Mouse (Mus musculus) erythroblast, adult 5-6 weeks (primary cell): ENCODE results near the gene Prcd. TPM values are rescaled to one million over a fixed set of nuclear protein-coding genes. Genes with fewer than 3 reads are reported as not detected.

Experiments
- ATAC-seq: replicated peaks from 2 replicates; pipeline ENCODE4 v1.8.0; 2016; ENCODE audit warnings: moderate number of reproducible peaks, mild to moderate bottlenecking, moderate TSS enrichment, inconsistent platforms; ENCODE audit not compliant: poor library complexity, low FRiP score, severe bottlenecking
- total RNA-seq, 2 experiments: library from RNA; stranded (forward) in 1 of 2; stranded (reverse) in 1 of 2; fragments of 150-400 nt in 1 of 2; fragments of 200-764, 138-1000 nt in 1 of 2; gene quantifications; 2 replicates each; pipeline versions ENCODE4 v1.2.3 to v1.2.4; 2015 to 2017; ENCODE audit warnings: low replicate concordance in 2 of 2

Prcd gene
- total RNA-seq, 2 experiments from 2014 or later: not detected

DNA sequence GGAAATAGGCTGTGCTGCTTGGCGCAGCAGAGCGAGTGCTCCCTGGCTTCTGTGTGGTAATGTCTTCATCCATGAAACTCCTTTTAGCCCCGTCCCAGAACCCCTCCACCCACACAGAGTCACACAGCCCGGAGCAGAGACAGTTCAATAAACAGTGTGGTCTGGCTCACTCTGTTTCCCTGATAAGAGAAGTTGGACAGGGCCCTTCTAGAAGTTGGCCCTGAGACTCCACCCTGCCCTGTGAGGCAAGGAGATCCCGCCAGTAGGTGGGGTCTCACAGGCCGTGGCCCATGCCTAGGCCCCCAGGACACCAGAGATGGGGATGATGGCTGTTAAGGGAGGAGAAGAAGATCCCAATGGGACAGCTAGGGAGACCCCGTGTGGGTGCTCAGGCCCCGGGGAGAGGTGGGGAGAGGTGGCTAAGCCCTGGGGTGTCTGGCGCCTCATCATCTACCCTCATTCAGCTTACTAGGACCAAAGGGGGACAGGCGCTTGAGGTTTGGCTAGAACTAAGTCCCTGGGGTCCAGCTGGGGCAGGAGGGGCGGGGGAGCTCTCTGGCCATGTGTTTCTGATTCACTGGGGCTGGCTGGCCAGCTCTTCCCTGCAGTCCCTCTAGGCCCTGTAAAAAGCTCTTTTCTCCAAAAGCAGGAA lies 5.9 kb upstream of the Prcd start:
- no peak for ATAC-seq

DNA sequence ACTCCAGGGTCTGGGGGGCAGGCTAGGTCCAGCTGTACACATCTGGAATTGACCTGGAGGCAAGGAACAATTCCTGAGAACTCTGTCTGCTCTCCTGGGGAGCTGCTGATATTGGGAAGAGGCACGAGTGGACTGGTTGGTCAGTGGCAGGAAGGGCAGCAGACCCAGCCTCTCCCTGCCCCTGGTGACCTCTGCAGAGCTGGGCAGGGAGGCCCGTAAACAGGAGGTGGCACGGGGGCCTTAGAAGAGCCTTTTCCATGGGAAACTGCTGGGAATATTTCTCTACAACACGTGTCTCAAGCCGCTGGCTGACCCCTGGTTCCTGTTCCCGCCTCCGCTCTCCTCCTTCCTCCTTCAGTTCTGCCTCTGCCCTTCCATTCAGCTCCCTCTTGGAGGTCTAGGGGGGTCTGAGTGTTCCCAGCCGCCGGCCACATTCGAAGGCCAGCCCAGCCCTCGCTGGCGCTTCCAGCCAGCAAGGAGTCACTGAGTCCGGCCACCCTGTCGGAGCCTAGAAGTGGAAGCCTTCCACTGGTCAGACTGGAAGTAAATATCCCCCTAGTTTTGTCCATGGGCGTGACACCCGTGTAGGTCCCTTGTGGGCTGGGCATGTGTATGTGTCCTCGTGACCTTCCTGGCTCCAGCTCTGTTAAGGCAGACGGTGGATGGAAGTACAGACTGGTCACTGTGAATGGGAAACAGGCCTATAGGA lies 5.0 kb upstream of the Prcd start:
- ATAC-seq: no peak

DNA sequence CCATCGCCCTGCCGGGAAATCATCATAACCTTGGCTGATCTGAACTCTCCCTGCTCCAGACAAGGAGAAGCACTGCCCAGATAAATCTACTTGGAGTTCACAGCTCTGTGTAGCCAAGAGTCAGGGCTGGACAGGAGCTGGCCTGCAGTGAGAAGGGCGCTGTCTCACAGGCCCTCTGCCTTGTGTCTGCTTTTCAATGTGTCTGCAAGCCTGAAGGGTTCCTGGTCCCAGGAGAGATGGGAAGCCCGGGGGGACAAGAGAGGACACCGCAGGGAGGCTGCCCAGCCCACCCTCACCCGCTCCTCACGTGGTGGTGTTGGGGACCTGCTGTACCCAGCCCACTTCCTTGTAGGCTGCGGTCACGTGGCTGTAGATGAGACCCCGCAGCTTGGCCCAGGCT lies 4.4 kb upstream of the Prcd start:
- ATAC-seq: no peak

DNA sequence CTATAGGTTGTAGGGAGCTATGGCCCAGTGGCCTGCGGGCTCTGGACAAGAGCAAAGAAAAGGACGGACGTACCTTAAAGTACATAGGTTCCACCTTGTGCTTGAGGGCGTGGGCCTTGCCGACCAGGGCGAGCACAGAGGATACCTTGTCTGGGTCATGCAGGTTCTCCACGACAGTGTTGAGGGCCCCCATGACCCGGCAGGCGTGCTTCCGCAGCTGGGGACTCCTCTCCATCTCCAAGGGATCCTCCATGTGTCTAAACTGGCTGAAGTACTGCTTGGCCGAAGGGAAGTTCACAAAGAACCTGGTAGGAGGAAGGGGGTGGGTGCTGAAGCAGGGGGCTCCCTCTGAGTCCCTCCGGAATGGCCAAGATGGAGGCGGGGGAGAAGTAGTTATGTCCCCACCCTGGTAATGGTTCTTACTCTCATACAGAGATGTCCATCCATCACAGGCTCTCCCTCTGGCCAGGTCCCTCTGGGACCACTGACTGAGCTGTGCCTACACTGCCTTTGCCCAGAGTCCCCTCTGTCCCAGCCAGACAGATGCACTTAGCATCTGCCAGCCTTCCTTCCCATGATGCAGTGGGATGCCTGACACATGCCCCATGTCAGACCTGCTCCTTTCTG lies 3.5 kb upstream of the Prcd start:
- ATAC-seq: no peak

DNA sequence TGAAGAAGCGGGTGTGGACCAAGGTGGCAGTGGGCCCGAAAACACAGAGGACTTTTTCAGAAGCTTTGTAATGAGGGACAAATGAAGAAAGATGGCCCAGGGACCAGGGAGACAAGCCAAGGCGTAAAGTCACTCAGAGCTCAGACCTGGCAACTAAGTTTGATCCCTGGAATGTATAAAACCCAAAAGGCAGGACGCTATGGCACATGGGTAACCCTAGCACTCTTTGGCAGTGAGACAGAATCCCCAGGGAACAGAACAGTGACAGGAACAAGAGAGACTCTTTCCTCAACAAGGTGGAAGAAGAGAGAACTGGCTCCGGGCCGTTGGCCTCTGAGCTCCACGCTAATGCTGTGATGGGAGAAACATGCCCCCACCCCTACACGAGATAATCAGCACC lies 2.5 kb upstream of the Prcd start:
- ATAC-seq: no peak

DNA sequence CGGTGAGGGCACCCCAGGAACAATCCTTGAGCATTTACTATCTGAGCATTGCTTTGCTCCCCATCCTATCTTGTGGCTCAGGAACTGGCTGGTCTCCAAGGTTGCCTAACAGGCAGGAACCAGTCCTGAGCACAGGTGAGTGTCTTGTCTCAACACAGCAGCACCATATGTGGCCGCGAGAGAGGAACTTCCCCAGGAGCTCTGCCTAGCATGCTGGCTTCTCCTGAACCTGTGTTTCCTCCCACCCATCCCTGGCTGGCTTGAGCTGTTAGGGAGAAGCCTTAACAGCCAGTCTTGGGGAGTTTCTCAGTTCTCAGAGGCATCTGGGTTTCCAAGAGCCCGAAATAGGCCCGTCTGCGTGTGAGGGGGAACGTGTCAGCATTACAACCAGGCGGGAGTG lies 2.0 kb upstream of the Prcd start:
- ATAC-seq: no peak

DNA sequence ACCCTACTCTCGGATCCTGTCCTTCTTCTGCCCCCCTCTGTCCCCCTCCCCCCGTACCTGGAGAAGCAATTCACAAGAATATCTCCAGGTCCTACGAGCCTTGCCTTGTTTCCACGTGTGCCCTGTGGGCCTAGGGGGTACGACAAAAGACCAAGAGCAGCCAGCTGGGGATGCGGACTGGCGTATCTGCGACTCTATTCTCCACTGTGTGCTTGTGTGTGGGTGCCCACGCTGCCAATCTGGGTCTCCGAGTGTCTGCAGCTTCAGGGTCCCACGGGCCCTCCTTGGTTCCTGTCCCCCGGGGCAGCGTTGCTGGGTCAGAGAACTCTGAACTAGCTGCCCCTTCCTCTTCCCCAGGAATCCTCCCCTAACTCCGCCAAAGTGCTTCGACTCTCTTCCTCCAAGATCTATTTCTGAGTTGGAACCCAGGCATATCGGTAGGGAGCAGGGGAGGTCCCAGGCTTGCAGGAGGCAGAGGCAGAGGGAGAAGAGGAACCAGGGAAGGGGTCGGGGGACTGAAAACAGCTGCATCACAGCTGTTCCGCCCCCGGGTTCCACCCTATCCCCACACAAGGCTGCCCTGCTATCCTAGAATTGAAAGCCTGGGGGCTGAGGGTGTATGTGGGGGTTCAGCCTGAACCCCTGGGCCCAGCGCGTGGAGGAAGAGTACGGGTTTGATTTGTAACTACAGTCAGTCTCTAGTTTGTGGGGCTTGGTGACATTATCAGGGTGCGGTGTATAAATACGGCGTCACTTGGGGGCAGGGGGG lies 820 bp upstream of the Prcd start:
- ATAC-seq: no peak

DNA sequence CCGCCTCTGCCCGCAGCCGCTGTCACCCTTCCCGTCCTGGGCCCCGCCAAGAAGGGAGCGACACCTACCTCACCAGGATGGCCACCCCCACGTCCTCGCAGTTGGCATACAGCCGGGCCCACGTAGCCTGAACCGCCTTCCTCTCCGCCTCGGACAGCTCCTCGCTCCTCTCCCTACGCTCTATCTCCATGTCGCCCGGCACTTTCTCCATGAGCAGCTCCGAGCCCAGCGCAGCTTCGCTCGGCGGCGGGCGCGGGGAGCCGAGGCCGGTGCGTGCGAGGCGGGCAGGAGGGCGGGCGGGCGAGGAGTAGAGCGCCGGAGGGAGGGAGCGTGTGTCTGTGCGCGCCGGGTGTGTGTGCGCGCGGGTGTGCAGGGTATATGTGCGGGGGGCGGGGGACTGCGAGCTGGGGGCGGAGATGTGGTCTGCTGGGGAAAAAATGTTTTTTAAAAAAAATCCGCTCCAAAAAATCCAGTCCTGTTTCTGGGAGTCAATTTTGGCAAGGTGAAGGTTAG lies 431 bp downstream of the Prcd start:
- ATAC-seq: no peak

DNA sequence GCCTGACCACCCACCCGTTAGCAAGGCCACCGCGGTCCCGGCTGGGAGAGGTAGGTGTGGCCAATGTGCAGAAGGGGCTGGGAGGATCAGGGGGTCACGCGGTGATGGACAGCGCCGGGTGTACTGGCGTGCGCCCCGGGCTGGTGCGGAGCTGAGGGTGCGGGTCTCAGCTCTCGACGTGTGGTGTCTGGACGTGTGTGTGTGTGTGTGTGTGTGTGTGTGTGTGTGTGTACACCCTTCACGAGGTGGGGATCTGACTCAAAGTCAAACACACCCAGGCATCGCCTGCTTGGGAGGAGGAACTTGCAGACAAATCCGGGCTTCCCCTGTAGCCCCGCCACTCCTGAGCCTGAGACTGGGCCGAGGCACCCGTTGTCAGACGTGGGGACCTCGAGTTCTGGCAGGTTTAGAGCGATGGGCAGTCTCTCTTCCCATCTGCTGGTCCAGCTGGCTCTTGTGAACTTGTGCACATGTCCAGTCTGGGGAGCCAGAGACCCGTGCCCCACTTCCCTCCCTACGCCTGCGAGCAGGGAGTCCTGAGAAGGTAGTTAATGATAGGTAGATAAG lies 1.0 kb downstream of the Prcd start, which contains the start of gene Cygb:
Gene Cygb, minus strand, starts transcription at position 59 of the 567 bp plus-strand sequence.
- ATAC-seq: no peak

DNA sequence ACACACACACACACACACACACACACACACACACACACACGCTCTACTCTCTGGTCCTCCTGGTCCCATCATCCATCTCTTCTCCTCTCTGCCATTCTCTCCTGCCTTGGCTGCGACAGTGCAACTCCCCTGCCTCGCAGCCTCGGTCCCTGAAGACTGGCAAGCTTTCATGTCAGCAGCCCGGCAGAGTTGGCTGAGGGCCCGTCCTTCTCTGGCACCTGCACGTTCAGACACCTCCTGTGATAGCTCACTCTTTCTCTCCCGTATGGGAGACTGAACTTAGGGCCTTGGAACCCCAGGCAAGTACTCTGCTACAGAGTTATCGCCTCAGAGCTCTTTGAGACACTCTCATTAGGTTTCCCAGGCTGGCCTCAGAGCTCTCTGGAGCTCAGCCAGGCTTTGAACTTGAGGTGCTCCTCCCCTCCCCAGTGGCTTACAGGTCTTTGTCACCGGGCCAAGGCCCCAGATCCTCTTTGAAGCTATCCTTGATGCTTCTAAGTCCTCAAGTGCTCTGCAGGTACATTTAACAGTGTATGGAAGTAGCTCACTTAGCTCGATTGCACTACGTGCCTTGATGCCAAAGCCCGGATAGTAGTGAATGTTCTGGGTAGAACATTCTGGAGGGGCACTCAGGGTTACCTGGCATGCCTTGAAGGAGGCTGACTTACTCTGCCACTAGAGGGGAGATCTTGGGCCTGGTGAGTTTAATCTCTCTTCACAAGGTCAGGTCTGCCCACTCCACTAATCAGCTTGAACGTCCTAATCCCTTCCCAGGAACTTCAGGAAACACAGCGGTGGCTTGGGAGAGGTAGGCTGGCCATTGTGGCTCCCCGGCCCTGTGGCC lies 3.2 kb downstream of the Prcd start:
- ATAC-seq: no peak

DNA sequence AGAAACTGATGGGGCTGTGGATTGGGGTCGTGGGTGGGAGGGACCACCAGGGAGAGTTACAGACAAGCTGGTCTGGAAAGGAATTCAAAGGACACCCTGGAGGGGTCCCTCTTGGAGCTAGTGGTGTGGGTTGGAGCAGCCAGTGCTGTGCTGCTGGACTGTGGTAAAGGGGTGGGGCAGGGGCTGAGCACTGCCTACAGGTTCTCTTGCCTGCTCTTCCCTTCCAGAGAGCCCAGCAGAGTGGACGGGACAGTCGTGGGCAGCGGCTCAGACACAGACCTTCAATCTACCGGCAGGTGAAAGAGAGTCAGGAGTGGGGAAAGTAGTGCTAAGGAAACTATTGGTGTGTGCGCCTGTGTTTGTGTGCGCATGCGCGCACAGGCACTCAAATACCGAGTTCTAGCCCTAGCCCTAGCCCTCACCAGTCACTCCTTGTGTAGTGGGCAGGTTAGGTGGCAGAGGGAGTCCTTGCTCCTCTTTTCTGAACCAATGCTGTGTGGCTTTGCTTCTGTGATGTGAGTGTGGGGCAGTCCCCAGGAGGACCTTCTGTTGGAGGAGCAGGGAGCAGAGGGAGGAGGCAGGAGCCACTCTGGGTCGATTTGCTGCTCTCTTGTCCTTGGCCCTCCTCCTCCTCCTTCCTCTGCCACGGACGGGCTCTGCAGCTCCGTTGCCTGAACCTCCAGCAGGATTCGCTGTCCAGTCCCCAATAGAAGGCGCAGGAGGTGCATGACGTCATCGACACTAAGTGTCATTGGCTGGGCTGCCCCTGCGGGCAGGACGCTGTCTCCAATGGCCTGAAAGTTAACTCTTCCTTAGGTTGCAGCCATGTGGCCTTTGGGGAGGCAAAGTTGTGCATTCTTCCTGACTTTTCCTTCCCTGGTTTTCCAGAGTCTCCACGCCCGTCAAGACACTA lies 4.2 kb downstream of the Prcd start:
- ATAC-seq: peak; percentile 74

DNA sequence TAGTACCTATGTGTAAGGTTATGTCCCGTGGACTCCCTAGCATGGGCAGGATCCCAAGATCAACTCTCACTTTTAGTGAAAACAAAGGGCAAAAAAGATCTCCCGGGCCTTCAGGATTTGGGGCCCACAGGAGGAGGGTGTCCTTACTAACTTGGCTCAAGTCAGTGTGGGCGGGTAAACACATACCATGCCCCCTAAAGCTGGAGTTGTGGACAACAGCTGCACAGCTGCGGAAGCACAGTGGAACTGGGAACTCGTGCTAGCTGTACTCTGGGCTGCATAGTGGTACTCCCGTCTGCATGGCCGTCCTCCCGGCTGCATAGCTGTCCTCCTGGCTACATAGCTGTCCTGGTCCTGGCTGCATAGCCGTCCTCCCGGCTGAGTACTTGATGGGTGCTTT lies 4.9 kb downstream of the Prcd start:
- no peak for ATAC-seq

DNA sequence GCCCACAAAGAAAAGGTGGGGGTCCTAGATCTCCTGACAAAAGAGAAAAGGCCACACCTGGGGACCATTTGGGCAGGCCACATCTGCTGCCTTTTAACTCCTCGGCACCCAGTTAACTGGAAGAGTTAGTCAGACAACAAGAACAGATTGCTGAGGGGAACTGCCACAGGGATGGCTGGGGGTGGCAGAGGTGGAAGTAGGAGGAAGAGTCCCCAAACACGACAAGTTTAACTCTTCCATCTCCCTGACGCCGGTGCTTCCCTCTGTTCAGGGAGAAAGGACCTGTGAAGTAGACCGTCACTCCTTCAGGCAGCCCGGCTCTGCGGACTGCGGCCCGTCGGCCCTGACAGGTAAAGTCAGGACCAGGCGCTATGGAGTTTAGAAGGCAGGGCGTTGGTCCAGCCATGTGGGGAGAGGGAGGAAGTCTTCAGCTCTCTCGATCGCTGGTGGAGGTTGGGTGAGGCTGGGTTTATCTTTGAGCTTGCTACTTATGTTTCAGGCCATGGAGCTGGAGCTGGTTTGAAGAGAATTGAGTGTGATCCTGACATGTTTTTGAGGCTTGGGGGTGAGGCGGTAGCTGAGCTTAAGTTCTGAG lies 5.8 kb downstream of the Prcd start:
- no peak for ATAC-seq

DNA sequence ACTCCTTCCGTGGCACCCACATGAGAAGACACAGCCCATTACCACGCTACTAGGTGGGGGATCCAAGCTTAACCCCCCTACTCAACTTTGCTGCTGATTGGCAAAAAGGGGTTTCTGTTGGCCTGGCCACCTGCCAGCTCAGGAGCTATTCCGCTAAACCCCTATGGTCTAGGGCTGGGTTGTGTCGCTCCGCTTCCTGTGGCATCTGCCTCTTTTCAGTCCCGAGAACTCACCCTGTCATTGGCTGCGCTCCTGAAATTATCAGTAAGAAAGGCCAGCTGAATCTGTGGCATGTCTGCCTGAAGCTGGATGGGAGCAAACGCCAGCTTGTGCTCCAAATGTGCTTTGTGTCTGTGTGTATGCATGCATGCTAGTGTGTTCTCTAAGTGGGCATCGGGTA lies 6.8 kb downstream of the Prcd start:
- no peak for ATAC-seq

DNA sequence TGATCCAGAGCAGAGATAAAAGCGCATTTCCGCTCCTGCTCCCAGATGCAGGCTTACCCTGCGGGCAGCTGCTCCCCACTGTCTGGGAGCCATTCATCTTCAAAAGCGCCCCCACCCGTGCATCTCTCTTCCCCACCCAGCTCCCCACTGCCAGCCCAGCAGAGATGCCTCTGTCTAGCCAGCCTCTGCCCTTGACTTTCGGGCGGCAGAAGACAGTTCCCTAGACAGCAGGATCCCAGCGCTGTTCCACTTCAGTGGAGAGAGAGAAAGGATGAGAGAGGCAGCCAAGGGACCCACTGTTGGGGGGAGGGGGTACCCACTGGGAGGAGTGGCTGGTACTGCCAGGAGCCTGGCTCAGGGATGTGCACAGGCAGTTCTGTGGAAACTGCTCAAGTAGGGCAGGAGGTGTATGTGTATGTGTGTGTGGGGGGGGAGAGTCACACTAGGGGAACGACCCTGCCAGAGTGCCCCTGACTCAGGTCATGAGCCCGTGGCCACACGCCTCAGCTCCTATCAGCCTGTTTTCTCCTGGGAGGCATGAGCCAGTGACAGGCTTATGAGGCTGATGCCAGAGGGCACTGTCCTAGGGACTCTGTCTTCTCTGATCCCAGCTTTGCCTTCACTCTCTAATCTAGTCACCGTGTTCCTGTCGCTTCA lies 8.1 kb downstream of the Prcd start:
- no peak for ATAC-seq

DNA sequence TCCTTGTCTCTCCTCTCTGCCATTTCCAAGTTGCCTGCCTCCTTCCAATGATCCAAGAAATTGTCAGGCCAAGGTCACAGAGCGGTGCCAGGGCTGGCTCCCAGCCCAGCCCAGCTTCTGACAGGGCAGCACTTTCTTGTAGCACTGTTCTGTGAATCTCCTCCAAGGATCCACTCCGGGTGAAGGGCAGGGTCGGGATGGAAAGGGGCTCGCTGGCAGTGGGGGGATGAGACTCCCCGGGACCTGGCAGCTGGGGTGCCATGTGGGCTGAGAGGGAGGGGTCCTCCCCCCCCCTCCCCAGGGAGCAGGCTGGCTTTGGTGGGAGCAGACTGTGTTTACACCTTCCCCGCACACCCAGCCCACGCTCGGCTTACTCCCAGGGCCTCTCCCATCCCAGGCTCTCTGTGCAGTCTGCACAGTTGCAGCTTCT lies 8.6 kb downstream of the Prcd start:
- ATAC-seq: no peak

DNA sequence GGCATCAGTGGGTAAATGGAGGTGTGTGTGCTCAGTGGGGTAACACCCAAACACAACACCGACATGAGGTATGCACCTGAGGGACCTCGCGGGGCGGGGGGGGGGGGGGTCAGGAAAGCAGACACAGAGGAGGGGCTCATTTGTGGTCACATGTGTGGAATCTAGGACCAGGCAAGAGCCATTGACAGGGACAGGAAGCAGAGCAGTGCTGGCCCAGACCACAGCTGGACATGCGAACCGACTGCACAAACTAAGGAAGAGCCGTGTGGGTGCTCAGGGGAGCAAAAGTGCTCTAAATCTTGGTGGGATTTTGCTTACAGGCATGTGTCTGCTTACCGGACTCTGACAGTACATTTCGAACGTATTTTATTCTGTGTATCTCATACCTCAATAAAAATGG lies 12.0 kb downstream of the Prcd start:
- ATAC-seq: no peak
